Mouse (Mus musculus) small intestine, adult 2 months (tissue): Measurements from ENCODE around the gene Prr19. TPM values are rescaled to one million over a fixed set of nuclear protein-coding genes. Genes with fewer than 3 reads are reported as not detected.

Experiments
- H3K27ac ChIP-seq: fragments of 200-500 bp; 2 replicates; pipeline ENCODE4 v1.5.1; 2012; ENCODE audit warnings: low read depth, low read length, control low read depth, inconsistent platforms; ENCODE audit not compliant: insufficient read depth
- H3K27me3 ChIP-seq: fragments of 200-500 bp; 2 replicates; pipeline ENCODE4 v1.6.1; 2012; ENCODE audit warnings: mild to moderate bottlenecking, moderate library complexity, low read length, inconsistent platforms; ENCODE audit not compliant: control insufficient read depth, insufficient read depth
- H3K36me3 ChIP-seq: fragments of 200-500 bp; 2 replicates; pipeline ENCODE4 v1.6.1; 2012; ENCODE audit warnings: mild to moderate bottlenecking, low read length, control low read depth, inconsistent platforms; ENCODE audit not compliant: control insufficient read depth, insufficient read depth
- H3K4me1 ChIP-seq: fragments of 200-500 bp; 2 replicates; pipeline ENCODE4 v1.6.1; 2012; ENCODE audit warnings: low read length, inconsistent platforms, mixed read lengths; ENCODE audit not compliant: control insufficient read depth, insufficient read depth, insufficient read length
- H3K4me3 ChIP-seq: fragments of 200-500 bp; 2 replicates; pipeline ENCODE4 v1.5.1; 2012; ENCODE audit warnings: low read depth, mild to moderate bottlenecking, control low read depth, inconsistent platforms, low read length, moderate library complexity
- CTCF ChIP-seq: fragments of 200-500 bp; IDR thresholded peaks from 2 replicates; pipeline ENCODE4 v1.5.1; 2012; ENCODE audit warnings: low read depth, mild to moderate bottlenecking, control low read depth, inconsistent platforms, low read length, moderate library complexity, mixed read lengths; ENCODE audit not compliant: insufficient replicate concordance, insufficient read length; ENCODE audit errors: extremely low read depth
- POLR2A ChIP-seq: fragments of 200-500 bp; IDR thresholded peaks from 2 replicates; pipeline ENCODE4 v1.6.1; 2012; ENCODE audit warnings: low read depth, mild to moderate bottlenecking, control low read depth, inconsistent platforms, low read length, moderate library complexity
- WGBS: fragments of 180-500 bp; shearing (Covaris S2); methylation state at CpG from one replicate; pipeline ENCODE4 v1.1.7; 2018; 5-methylcytosine and 5-hydroxymethylcytosine counted together
- polyA plus RNA-seq: library from polyadenylated mRNA; depleted of rRNA; stranded (reverse); fragments of >200 nt; gene quantifications from 2 replicates; pipeline ENCODE4 v1.2.3, GENCODE M21; 2012

The Prr19 gene
- polyA plus RNA-seq, 1 experiment = not detected

GRCm38 (mm10) chr7:25278341-25279075 lies 22.7 kb upstream of the Prr19 start:
- TF ChIP-seq CTCF (peak; percentile 34; the same call in 1 of the 2 replicates), POLR2A (no peak)
- no peaks in the 10 kb centered on the region for H3K27me3 ChIP-seq
- peak overlapping the region; percentile 81 for H3K4me3 ChIP-seq
- H3K36me3 ChIP-seq = no peaks in the 10 kb centered on the region
- WGBS = under 1% methylated on average over 58 of the region's 60 CpGs
- H3K27ac ChIP-seq = peak overlapping the region; percentile 85
- H3K4me1 ChIP-seq = peaks cover 45% of the 10 kb centered on the region

GRCm38 (mm10) chr7:25279076-25279860 lies 21.9 kb upstream of the Prr19 start:
- H3K4me1 ChIP-seq = peaks cover 48% of the 10 kb centered on the region
- no peak for TF ChIP-seq POLR2A
- TF ChIP-seq CTCF = no peak
- WGBS = under 1% methylated on average over 48 of the region's 49 CpGs

DNA sequence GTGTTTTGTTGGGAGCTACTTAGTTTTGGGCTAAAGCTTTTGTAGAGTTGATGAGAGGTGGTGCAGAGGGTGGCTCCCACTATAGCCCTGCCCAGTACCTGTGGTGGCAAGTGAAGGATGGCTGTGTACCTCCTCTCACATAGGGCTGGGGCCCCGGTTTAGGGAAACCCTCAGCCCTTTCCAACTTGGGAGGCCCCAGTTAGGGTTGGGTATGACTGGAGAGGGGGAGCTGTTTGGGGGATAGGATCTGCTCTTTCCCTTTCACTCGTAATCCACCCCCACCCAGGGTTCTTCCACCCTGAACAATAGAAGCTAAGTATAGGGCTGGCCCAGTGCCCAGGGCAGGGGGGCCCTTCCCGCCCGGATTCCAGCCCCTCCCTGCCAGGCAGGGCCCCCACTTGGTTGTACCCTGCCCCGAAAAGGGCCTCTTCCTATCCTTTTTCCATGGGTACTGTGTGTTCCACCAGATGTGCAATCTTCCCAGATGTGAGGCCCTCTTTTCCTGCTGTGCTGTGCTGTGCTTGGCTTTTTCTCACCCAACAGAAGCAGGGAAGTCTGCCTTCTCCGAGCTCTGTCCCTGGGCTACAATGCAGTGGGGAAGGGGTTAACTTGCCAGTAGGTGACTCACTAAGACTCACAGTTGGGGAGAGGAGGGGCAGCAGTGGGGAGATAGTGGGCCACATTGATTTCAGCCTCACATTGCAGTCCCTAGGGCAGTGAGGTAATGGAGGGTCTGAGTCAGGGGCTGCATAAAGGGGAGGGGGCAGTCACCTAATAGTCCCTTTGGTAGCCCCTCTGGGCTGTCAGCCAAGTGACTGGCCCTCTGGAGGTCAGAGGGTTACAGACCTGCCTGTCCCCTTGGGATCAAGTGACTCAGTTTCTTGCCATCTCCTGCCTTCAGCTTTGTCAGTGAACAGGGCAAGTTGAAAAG lies 21.1 kb upstream of the Prr19 start:
- 10% methylated on average over 6 of the region's 6 CpGs for WGBS
- Histone ChIP-seq H3K27me3 (no peaks in the 10 kb centered on the region), H3K27ac (peak overlapping the region; percentile 80; the same call in 1 of the 2 replicates), H3K4me3 (peak overlapping the region; percentile 81), H3K36me3 (peaks cover 3% of the 10 kb centered on the region; the same call in 1 of the 2 replicates), H3K4me1 (peaks cover 45% of the 10 kb centered on the region)
- TF ChIP-seq CTCF (no peak), POLR2A (no peak)

More at GRCm38 (mm10) chr7:25279076-25279860, 21.9 kb upstream of the Prr19 start:
- H3K4me3 ChIP-seq = peak overlapping the region; percentile 81
- H3K27me3 ChIP-seq = no peaks in the 10 kb centered on the region
- no peaks in the 10 kb centered on the region for H3K36me3 ChIP-seq
- peak overlapping the region; percentile 80 for H3K27ac ChIP-seq

DNA sequence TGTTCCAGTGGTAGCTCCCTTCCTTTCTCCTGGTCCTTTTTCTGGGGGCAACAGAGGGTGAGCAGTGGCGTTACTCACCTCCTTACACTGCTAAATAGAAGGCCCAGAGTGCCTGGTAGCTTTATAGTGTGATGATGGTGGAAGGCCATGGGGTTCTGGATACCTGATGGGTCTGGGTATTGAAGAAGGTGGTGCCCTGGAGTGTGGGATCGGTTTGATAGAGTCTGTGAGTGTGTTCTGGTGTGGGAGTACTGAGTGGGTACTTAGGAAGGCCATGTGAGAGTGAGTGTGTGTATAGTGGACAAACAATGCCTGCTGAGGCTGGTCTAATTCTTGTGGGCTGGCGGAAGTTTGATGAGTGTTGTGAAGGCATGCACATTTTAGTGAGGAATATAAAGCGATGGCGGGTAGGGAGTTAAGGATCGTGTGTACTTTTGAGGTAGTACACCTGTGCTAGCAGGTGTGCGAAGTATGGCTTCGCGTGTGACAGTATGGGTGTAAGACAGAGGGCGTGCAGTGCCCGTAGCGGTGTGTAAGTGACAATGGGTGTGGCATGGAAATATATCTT lies 20.0 kb upstream of the Prr19 start:
- Histone ChIP-seq H3K4me3 (peak overlapping the region; percentile 62), H3K27ac (peak overlapping the region; percentile 66), H3K36me3 (peaks cover 12% of the 10 kb centered on the region), H3K4me1 (peaks cover 36% of the 10 kb centered on the region), H3K27me3 (no peaks in the 10 kb centered on the region)
- 14% methylated on average over 12 of the region's 12 CpGs for WGBS
- TF ChIP-seq CTCF (no peak), POLR2A (no peak)

GRCm38 (mm10) chr7:25281734-25282601 lies 19.2 kb upstream of the Prr19 start:
- Histone ChIP-seq H3K27me3 (no peaks in the 10 kb centered on the region), H3K27ac (peak overlapping the region; percentile 82), H3K4me1 (peaks cover 35% of the 10 kb centered on the region), H3K36me3 (peaks cover 19% of the 10 kb centered on the region), H3K4me3 (peak overlapping the region; percentile 83)
- TF ChIP-seq POLR2A = peak; percentile 29
- TF ChIP-seq CTCF = no peak
- 2% methylated on average over 89 of the region's 108 CpGs for WGBS
